29 mouse cellular contexts compared by ENCODE assay signal in genomic region chr15:12291757-12292156, GRCm38 (mm10). TPM values are rescaled to one million over a fixed set of nuclear protein-coding genes. Genes with fewer than 3 reads are reported as not detected.
"Had no signal": no experiment of that assay in that cellular context is flagged by ENCODE, and none has a peak within 500 bp of the region (broad histone marks: within the 10 kb centered on the region; RNA-seq: fewer than 3 reads in every experiment).

No protein-coding gene starts in this region.

- DNase-seq: gastrocnemius, postnatal 14 days; gastrocnemius, postnatal 36 days; heart, adult 11 months; heart, adult 2 months; heart, postnatal 14 days; heart, postnatal 36 days; kidney, adult 11 months; kidney, adult 2 months; kidney, adult 9 months; kidney, postnatal 14 days; kidney, postnatal 36 days; layer of hippocampus, adult 9-11 months; layer of hippocampus, postnatal 36 days; left cerebral cortex, postnatal 4 days had no signal

- ATAC-seq: hindbrain, postnatal 0 days; intestine, embryonic 16.5 days had no signal

- H3K9ac ChIP-seq: heart, embryonic 13.5 days; heart, embryonic 15.5 days; hindbrain, embryonic 13.5 days; hindbrain, embryonic 15.5 days; kidney, embryonic 15.5 days; limb, embryonic 13.5 days; limb, embryonic 15.5 days; liver, embryonic 14.5 days had no signal

- H3K27ac ChIP-seq: heart, adult 2 months; heart, embryonic 13.5 days; heart, embryonic 15.5 days; hindbrain, embryonic 13.5 days; hindbrain, embryonic 15.5 days; hindbrain, postnatal 0 days; kidney, embryonic 15.5 days; kidney, postnatal 0 days; limb, embryonic 13.5 days; limb, embryonic 15.5 days; liver, embryonic 14.5 days had no signal

- H3K4me3 ChIP-seq: heart, adult 2 months; heart, embryonic 13.5 days; heart, embryonic 15.5 days; hindbrain, embryonic 13.5 days; hindbrain, embryonic 15.5 days; kidney, embryonic 15.5 days; limb, embryonic 13.5 days; limb, embryonic 15.5 days had no signal

- H3K36me3 ChIP-seq: heart, embryonic 13.5 days; heart, embryonic 15.5 days; hindbrain, embryonic 13.5 days; hindbrain, embryonic 15.5 days; kidney, embryonic 15.5 days; limb, embryonic 13.5 days; limb, embryonic 15.5 days had no signal

- H3K4me1 ChIP-seq: heart, embryonic 13.5 days; heart, embryonic 15.5 days; hindbrain, embryonic 13.5 days; hindbrain, embryonic 15.5 days; kidney, embryonic 15.5 days; limb, embryonic 13.5 days; limb, embryonic 15.5 days had no signal

- H3K4me2 ChIP-seq: heart, embryonic 11.5 days; heart, embryonic 13.5 days; heart, embryonic 15.5 days; hindbrain, embryonic 13.5 days; hindbrain, embryonic 15.5 days; kidney, embryonic 15.5 days; limb, embryonic 13.5 days; limb, embryonic 15.5 days; liver, embryonic 11.5 days had no signal

- H3K9me3 ChIP-seq: heart, embryonic 13.5 days; heart, embryonic 15.5 days; hindbrain, embryonic 13.5 days; hindbrain, embryonic 15.5 days; kidney, embryonic 15.5 days; limb, embryonic 15.5 days had no signal

- H3K27me3 ChIP-seq: heart, embryonic 13.5 days; heart, embryonic 15.5 days; hindbrain, embryonic 13.5 days; hindbrain, embryonic 15.5 days; kidney, embryonic 15.5 days; limb, embryonic 13.5 days; limb, embryonic 15.5 days had no signal

RNA-seq across cellular contexts. Expression of gene 1810049J17Rik, which starts 29.9 kb away (rescaled TPM):
- polyA plus RNA-seq: heart, adult 2 months; heart, embryonic 11.5 days; heart, embryonic 15.5 days; hindbrain, embryonic 11.5 days; hindbrain, embryonic 13.5 days; kidney, adult 2 months; kidney, embryonic 15.5 days; large intestine, adult 2 months had no signal
